ENCODE assay signal across 24 mouse cellular contexts in the genomic region with DNA sequence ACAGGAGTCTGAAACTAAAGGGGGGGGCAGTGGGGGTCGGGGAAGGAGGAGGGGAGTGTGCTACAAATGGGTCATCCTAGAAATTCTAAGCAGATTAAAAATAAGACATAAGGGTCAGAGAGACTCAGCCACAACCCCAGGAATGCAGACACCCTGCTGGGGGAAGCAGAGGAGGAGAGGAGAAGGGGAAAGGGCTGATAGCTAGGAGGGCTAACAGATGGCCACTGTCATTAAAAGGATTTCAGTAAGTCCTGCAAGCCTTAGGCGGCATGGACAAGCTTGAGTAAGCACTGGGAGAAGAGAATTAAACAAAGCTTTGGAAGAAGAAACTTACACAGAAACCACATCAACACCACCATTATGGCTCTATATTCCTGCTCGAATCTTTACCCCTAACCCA.
DNase-seq lines count a peak whose midpoint lies in the region; ATAC-seq and TF ChIP-seq lines count a peak whose summit lies in the region.
"Had no signal": no experiment of that assay in that cellular context is flagged by ENCODE, and none has a peak within 500 bp of the region (broad histone marks: within the 10 kb centered on the region; RNA-seq: fewer than 3 reads in every experiment).

No protein-coding gene starts in this region.

- no peaks in the 10 kb centered on the region for H3K9me3 ChIP-seq in embryonic facial prominence, embryonic 15.5 days (replicated peaks)
- H3K9me3 ChIP-seq in embryonic facial prominence, embryonic 10.5 days, result no peaks in the 10 kb centered on the region
- H3K9me3 ChIP-seq in kidney, postnatal 0 days (replicated peaks; ENCODE audit: low read length), result no peaks in the 10 kb centered on the region
- no peaks in the 10 kb centered on the region for H3K9me3 ChIP-seq in hindbrain, embryonic 16.5 days (ENCODE audit: control insufficient read depth, low read length)
- H3K9me3 ChIP-seq: embryonic facial prominence, embryonic 13.5 days; forebrain, embryonic 10.5 days; forebrain, embryonic 13.5 days; heart, embryonic 10.5 days; heart, embryonic 13.5 days had no signal

- 0 out of 2 replicates have a peak overlapping the region, but pooled peaks have one; percentile 2 for H3K27ac ChIP-seq in embryonic facial prominence, embryonic 15.5 days (replicated peaks)
- H3K27ac ChIP-seq in embryonic facial prominence, embryonic 10.5 days (replicated peaks), result no peak overlapping the region
- 0 out of 2 replicates have a peak overlapping the region, but pooled peaks have one; percentile 38 for H3K27ac ChIP-seq in kidney, postnatal 0 days
- H3K27ac ChIP-seq in hindbrain, embryonic 16.5 days (ENCODE audit: low read depth, low read length), result no peak overlapping the region
- H3K27ac ChIP-seq: forebrain, embryonic 10.5 days; forebrain, embryonic 13.5 days; hindbrain, embryonic 14.5 days had no signal

- H3K4me1 ChIP-seq in embryonic facial prominence, embryonic 15.5 days, result peaks cover 21% of the 10 kb centered on the region; the same call in 1 of the 2 replicates
- peaks cover 31% of the 10 kb centered on the region for H3K4me1 ChIP-seq in embryonic facial prominence, embryonic 10.5 days
- peaks cover 23% of the 10 kb centered on the region; the same call in 1 of the 2 replicates for H3K4me1 ChIP-seq in kidney, postnatal 0 days (replicated peaks; ENCODE audit: insufficient read depth, low read length)
- H3K4me1 ChIP-seq in hindbrain, embryonic 16.5 days (ENCODE audit: control insufficient read depth, insufficient read depth, low read depth, low read length), result peaks cover 2% of the 10 kb centered on the region; the same call in 1 of the 2 replicates
- H3K4me1 ChIP-seq: forebrain, embryonic 13.5 days had no signal

- TF ChIP-seq CTCF in kidney, postnatal 0 days (IDR thresholded peaks at IDR 0.05; ENCODE audit: low read depth), result no peak
- TF ChIP-seq CTCF in Patski (IDR thresholded peaks at IDR 0.05), result no peak

- POLR2A ChIA-PET in Patski (lab: Charles Lee), result interaction anchor here (1.1 to 2.6 kb wide), 4 partner anchors 9 to 60 kb away, joined by 4 to 7 read pairs (median 5); no protein-coding TSS in a partner anchor

- H3K4me2 ChIP-seq in embryonic facial prominence, embryonic 15.5 days (replicated peaks), result no peak overlapping the region
- H3K4me2 ChIP-seq in kidney, postnatal 0 days (ENCODE audit: low read length), result no peak overlapping the region
- H3K4me2 ChIP-seq in hindbrain, embryonic 16.5 days (ENCODE audit: low read length), result no peak overlapping the region
- H3K4me2 ChIP-seq: embryonic facial prominence, embryonic 13.5 days; forebrain, embryonic 13.5 days; heart, embryonic 13.5 days; hindbrain, embryonic 14.5 days had no signal

- 65% methylated on average over 3 of the region's 3 CpGs for WGBS in embryonic facial prominence, embryonic 15.5 days
- WGBS in embryonic facial prominence, embryonic 10.5 days, result 53% methylated on average over 3 of the region's 3 CpGs
- 22% methylated on average over 3 of the region's 3 CpGs for WGBS in kidney, postnatal 0 days
- 64% methylated on average over 3 of the region's 3 CpGs for WGBS in hindbrain, embryonic 16.5 days

- H3K9ac ChIP-seq in embryonic facial prominence, embryonic 15.5 days, result no peak overlapping the region
- no peak overlapping the region for H3K9ac ChIP-seq in kidney, postnatal 0 days (ENCODE audit: low read depth, low read length)
- no peak overlapping the region for H3K9ac ChIP-seq in hindbrain, embryonic 16.5 days (ENCODE audit: low read depth, low read length)
- H3K9ac ChIP-seq: embryonic facial prominence, embryonic 13.5 days; forebrain, embryonic 13.5 days; heart, embryonic 13.5 days; hindbrain, embryonic 14.5 days had no signal

- no peaks in the 10 kb centered on the region for H3K27me3 ChIP-seq in embryonic facial prominence, embryonic 15.5 days
- H3K27me3 ChIP-seq in embryonic facial prominence, embryonic 10.5 days (replicated peaks; ENCODE audit: low read depth, poor library complexity, severe bottlenecking), result no peaks in the 10 kb centered on the region
- no peaks in the 10 kb centered on the region for H3K27me3 ChIP-seq in kidney, postnatal 0 days (ENCODE audit: insufficient read depth, low read length)
- no peaks in the 10 kb centered on the region for H3K27me3 ChIP-seq in Patski
- H3K27me3 ChIP-seq in hindbrain, embryonic 16.5 days (replicated peaks; ENCODE audit: control insufficient read depth, insufficient read depth, low read length), result no peaks in the 10 kb centered on the region
- H3K27me3 ChIP-seq: embryonic facial prominence, embryonic 13.5 days; forebrain, embryonic 13.5 days; heart, embryonic 13.5 days had no signal

- no peaks in the 10 kb centered on the region for H3K36me3 ChIP-seq in embryonic facial prominence, embryonic 15.5 days
- peaks cover 57% of the 10 kb centered on the region for H3K36me3 ChIP-seq in embryonic facial prominence, embryonic 10.5 days (replicated peaks)
- H3K36me3 ChIP-seq in kidney, postnatal 0 days (ENCODE audit: insufficient read depth, low read length), result no peaks in the 10 kb centered on the region
- H3K36me3 ChIP-seq in hindbrain, embryonic 16.5 days (ENCODE audit: control insufficient read depth, insufficient read depth, low read length), result no peaks in the 10 kb centered on the region

- CTCF ChIA-PET in Patski (lab: Charles Lee), result interaction anchor here (1.0 to 1.5 kb wide), 3 partner anchors 9 to 29 kb away, joined by 3 to 4 read pairs (median 3); no protein-coding TSS in a partner anchor

- no peak for DNase-seq in embryonic facial prominence, embryonic 10.5 days (ENCODE audit: low spot score)
- DNase-seq in kidney, postnatal 0 days (ENCODE audit: low spot score), result peak; percentile 72
- no peak for DNase-seq in kidney, postnatal 36 days
- peak; percentile 83 for DNase-seq in Patski (ENCODE audit: low read depth, low spot score)
- peak; percentile 79 for DNase-seq in retina, postnatal 1 day
- no peak for DNase-seq in frontal cortex, adult 2 months (ENCODE audit: extremely low spot score in 1 of 2, low spot score in 1 of 2)
- DNase-seq: adrenal gland, postnatal 10 days; adrenal gland, postnatal 36 days; cerebellum, adult 9-10 months; cerebellum, postnatal 25 days; gastrocnemius, adult 2 months; gastrocnemius, postnatal 14 days; heart, adult 18-20 months; heart, postnatal 14 days; heart, postnatal 4 days had no signal

- H3K4me3 ChIP-seq in embryonic facial prominence, embryonic 15.5 days (replicated peaks), result no peak overlapping the region
- H3K4me3 ChIP-seq in embryonic facial prominence, embryonic 10.5 days, result no peak overlapping the region
- no peak overlapping the region for H3K4me3 ChIP-seq in kidney, postnatal 0 days (replicated peaks; ENCODE audit: low read depth, low read length)
- no peak overlapping the region for H3K4me3 ChIP-seq in hindbrain, embryonic 16.5 days (ENCODE audit: low read length)
- H3K4me3 ChIP-seq: embryonic facial prominence, embryonic 13.5 days; forebrain, embryonic 10.5 days; forebrain, embryonic 13.5 days; gastrocnemius, adult 2 months; heart, embryonic 10.5 days; heart, embryonic 13.5 days had no signal

- ATAC-seq in embryonic facial prominence, embryonic 15.5 days (ENCODE audit: insufficient number of reproducible peaks, low FRiP score, low TSS enrichment, low read depth), result no peak
- no peak for ATAC-seq in kidney, postnatal 0 days (replicated peaks; ENCODE audit: low FRiP score, low read depth)
- ATAC-seq in Patski, result peak; percentile 76
- no peak for ATAC-seq in hindbrain, embryonic 16.5 days
- ATAC-seq: forebrain, embryonic 13.5 days; forebrain, embryonic 16.5 days had no signal

- in situ Hi-C loops in Patski (cut with MboI; ENCODE audit: low pct_unique_long_range_greater_than_20kb), result no loop called here

Comparison
In these comparisons a context has a peak if more than half of its experiments do, and no peak if none do; other contexts are left out.
1. H3K27ac ChIP-seq: peak in embryonic facial prominence, embryonic 15.5 days (single experiment) and kidney, postnatal 0 days (single experiment); none in embryonic facial prominence, embryonic 10.5 days (single experiment) and hindbrain, embryonic 16.5 days (single experiment).
2. DNase-seq: peak in kidney, postnatal 0 days (single experiment), Patski (single experiment) and retina, postnatal 1 day (single experiment); none in embryonic facial prominence, embryonic 10.5 days (single experiment), kidney, postnatal 36 days (0 of 2) and frontal cortex, adult 2 months (0 of 2).